Comparison of ENCODE assay signal across 8 mouse cellular contexts in the genomic region with DNA sequence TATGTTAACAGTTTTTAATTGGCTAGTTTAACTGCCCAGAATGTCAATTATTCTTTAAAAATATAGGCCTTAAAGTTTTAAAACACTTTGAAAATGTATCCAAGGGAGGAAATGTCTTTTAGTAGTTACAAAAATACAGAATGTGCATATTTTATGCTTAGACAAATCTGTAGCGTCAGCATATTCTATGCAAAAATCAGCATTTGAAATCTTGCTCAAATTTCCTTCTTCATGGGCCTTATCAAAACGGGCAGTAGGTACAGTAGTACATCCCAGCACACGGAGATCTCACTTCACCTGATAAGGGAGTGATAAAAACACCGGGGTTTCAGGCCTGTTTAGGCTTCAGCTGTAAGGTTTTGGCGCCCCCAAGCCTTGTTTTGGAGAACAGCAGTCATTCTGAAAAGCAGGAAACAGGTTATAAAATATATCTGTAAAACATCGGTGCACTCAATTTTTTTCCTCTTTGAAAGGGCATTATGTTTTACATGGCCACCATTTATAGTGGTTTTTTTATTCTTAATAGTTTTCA.
DNase-seq lines count a peak whose midpoint lies in the region; ATAC-seq and TF ChIP-seq lines count a peak whose summit lies in the region.

No protein-coding gene starts in this region.

- H3K27ac ChIP-seq in hindbrain, embryonic 10.5 days: no peak overlapping the region
- no peak overlapping the region for H3K27ac ChIP-seq in hindbrain, embryonic 12.5 days
- no peak overlapping the region for H3K27ac ChIP-seq in MEL (ENCODE audit: control insufficient read depth, low read depth, low read length)
- H3K27ac ChIP-seq in hindbrain, postnatal 0 days: no peak overlapping the region

- no peak overlapping the region for H3K4me3 ChIP-seq in hindbrain, embryonic 10.5 days
- no peak overlapping the region for H3K4me3 ChIP-seq in hindbrain, embryonic 12.5 days
- H3K4me3 ChIP-seq in MEL (ENCODE audit: control insufficient read depth in 1 of 2, insufficient read depth in 1 of 2, low read depth in 2 of 2, low read length in 2 of 2): no peak overlapping the region
- H3K4me3 ChIP-seq in hindbrain, postnatal 0 days (ENCODE audit: low read length): no peak overlapping the region

- peak; percentile 48 for TF ChIP-seq RAD21 in MEL (IDR thresholded peaks at IDR 0.05; ENCODE audit: low read depth, low read length)

- no peak overlapping the region for H3K4me2 ChIP-seq in hindbrain, embryonic 12.5 days (replicated peaks)
- H3K4me2 ChIP-seq in hindbrain, postnatal 0 days (ENCODE audit: low read depth, low read length): no peak overlapping the region

- no peak for TF ChIP-seq POLR2A in MEL (IDR thresholded peaks at IDR 0.05; ENCODE audit: control insufficient read depth in 1 of 2, insufficient read depth in 1 of 2, low read depth in 1 of 2, low read length in 2 of 2, poor library complexity in 1 of 2)

- H3K27me3 ChIP-seq in hindbrain, embryonic 10.5 days (ENCODE audit: insufficient read depth, poor library complexity, severe bottlenecking): peaks cover 4% of the 10 kb centered on the region
- H3K27me3 ChIP-seq in hindbrain, embryonic 12.5 days: no peaks in the 10 kb centered on the region
- H3K27me3 ChIP-seq in MEL (ENCODE audit: control insufficient read depth in 1 of 2, insufficient read depth in 2 of 2, low read length in 2 of 2): no peaks in the 10 kb centered on the region
- no peaks in the 10 kb centered on the region for H3K27me3 ChIP-seq in hindbrain, postnatal 0 days (ENCODE audit: insufficient read depth, low read length)

- no peaks in the 10 kb centered on the region for H3K9me3 ChIP-seq in hindbrain, embryonic 10.5 days
- no peaks in the 10 kb centered on the region for H3K9me3 ChIP-seq in hindbrain, embryonic 12.5 days (replicated peaks)
- no peaks in the 10 kb centered on the region for H3K9me3 ChIP-seq in MEL (replicated peaks; ENCODE audit: insufficient read depth, low read length)
- H3K9me3 ChIP-seq in hindbrain, postnatal 0 days (ENCODE audit: low read length): no peaks in the 10 kb centered on the region

- TF ChIP-seq EP300 in MEL (IDR thresholded peaks at IDR 0.05; ENCODE audit: low read depth in 1 of 2, low read length in 2 of 2): no peak

- WGBS in hindbrain, embryonic 10.5 days: 34% methylated on average over 6 of the region's 6 CpGs
- WGBS in hindbrain, embryonic 12.5 days: 35% methylated on average over 6 of the region's 6 CpGs
- 30% methylated on average over 6 of the region's 6 CpGs for WGBS in hindbrain, postnatal 0 days

- peaks cover 23% of the 10 kb centered on the region for H3K4me1 ChIP-seq in hindbrain, embryonic 10.5 days (replicated peaks)
- no peaks in the 10 kb centered on the region; the same call in 1 of the 2 replicates for H3K4me1 ChIP-seq in hindbrain, embryonic 12.5 days
- H3K4me1 ChIP-seq in MEL (ENCODE audit: control insufficient read depth in 1 of 2, insufficient read depth in 2 of 2, low read length in 2 of 2): no peaks in the 10 kb centered on the region
- no peaks in the 10 kb centered on the region for H3K4me1 ChIP-seq in hindbrain, postnatal 0 days (ENCODE audit: insufficient read depth, low read length)

- no peak overlapping the region for H3K9ac ChIP-seq in hindbrain, embryonic 12.5 days
- H3K9ac ChIP-seq in MEL (ENCODE audit: control insufficient read depth, low read depth, low read length, poor library complexity, severe bottlenecking): no peak overlapping the region
- H3K9ac ChIP-seq in hindbrain, postnatal 0 days (replicated peaks; ENCODE audit: low read length): no peak overlapping the region

- no peaks in the 10 kb centered on the region for H3K79me2 ChIP-seq in MEL (ENCODE audit: control insufficient read depth, insufficient read depth, low read length, poor library complexity)

- ATAC-seq in hindbrain, embryonic 12.5 days (ENCODE audit: low FRiP score): no peak
- 0 out of 2 replicates have a peak, but pooled peaks have one; percentile 45 for ATAC-seq in hindbrain, postnatal 0 days
- ATAC-seq in megakaryocyte progenitor cell, adult 5-6 weeks (replicated peaks; ENCODE audit: poor library complexity): peak; percentile 73
- ATAC-seq in megakaryocyte, adult 5-6 weeks (ENCODE audit: poor library complexity, severe bottlenecking): no peak
- ATAC-seq in inflammation-experienced regulatory T-cells, adult 6 months: no peak

- peak; percentile 24 for DNase-seq in hindbrain, embryonic 10.5 days (ENCODE audit: low spot score)
- peak; percentile 6 for DNase-seq in MEL (ENCODE audit: low read depth, low spot score)
- peak; percentile 77 for DNase-seq in cerebellum, postnatal 10 days
- DNase-seq in hindbrain, postnatal 0 days (ENCODE audit: low spot score): peak; percentile 83

- TF ChIP-seq CTCF in MEL (IDR thresholded peaks at IDR 0.05 in 2 of 3, conservative IDR thresholded peaks at IDR 0.05 in 1 of 3; ENCODE audit: control insufficient read depth in 1 of 3, insufficient read depth in 1 of 3, low read depth in 2 of 3, low read length in 3 of 3, poor library complexity in 1 of 3, severe bottlenecking in 1 of 3): peak; percentile 4 to 42 (median 27); a peak in 3 of 6 replicates
- TF ChIP-seq CTCF in hindbrain, postnatal 0 days (IDR thresholded peaks at IDR 0.05; ENCODE audit: low read depth): peak; percentile 84

- H3K36me3 ChIP-seq in hindbrain, embryonic 10.5 days: no peaks in the 10 kb centered on the region
- no peaks in the 10 kb centered on the region for H3K36me3 ChIP-seq in hindbrain, embryonic 12.5 days
- H3K36me3 ChIP-seq in MEL (ENCODE audit: control insufficient read depth in 1 of 2, insufficient read depth in 2 of 2, low read length in 2 of 2): no peaks in the 10 kb centered on the region
- no peaks in the 10 kb centered on the region for H3K36me3 ChIP-seq in hindbrain, postnatal 0 days (ENCODE audit: insufficient read depth, low read length)

TF ChIP-seq in MEL, 35 proteins besides CTCF, POLR2A, EP300 and RAD21:
- TF ChIP-seq TAL1 (IDR thresholded peaks at IDR 0.05; ENCODE audit: low read length) (no peak), SMC3 (IDR thresholded peaks at IDR 0.05; ENCODE audit: low read depth, low read length) (peak; percentile 27; the same call in 1 of the 2 replicates)

Comparison
In these comparisons a context has a peak if more than half of its experiments do, and no peak if none do; other contexts are left out.
1. ATAC-seq: peak in hindbrain, postnatal 0 days (single experiment) and megakaryocyte progenitor cell, adult 5-6 weeks (single experiment); none in hindbrain, embryonic 12.5 days (single experiment), megakaryocyte, adult 5-6 weeks (single experiment) and inflammation-experienced regulatory T-cells, adult 6 months (single experiment).
2. DNase-seq: peak in every context shown above with its lines; median percentile 83 in hindbrain, postnatal 0 days; 77 in cerebellum, postnatal 10 days; 24 in hindbrain, embryonic 10.5 days; 6 in MEL.